Mouse (Mus musculus): ENCODE measurements around the gene Tnr.
"Not testable (repeated sequence)": the region's sequence is repeated elsewhere in the genome, so short reads cannot be mapped to it uniquely, and the experiment has no call there.

The Tnr gene

GRCm38 (mm10) chr1:159885476-159885875 lies 361.9 kb downstream of the Tnr start:
- peak; percentile 71 for DNase-seq

GRCm38 (mm10) chr1:159888611-159889010 lies 365.0 kb downstream of the Tnr start:
- DNase-seq, result peak; percentile 85

DNA sequence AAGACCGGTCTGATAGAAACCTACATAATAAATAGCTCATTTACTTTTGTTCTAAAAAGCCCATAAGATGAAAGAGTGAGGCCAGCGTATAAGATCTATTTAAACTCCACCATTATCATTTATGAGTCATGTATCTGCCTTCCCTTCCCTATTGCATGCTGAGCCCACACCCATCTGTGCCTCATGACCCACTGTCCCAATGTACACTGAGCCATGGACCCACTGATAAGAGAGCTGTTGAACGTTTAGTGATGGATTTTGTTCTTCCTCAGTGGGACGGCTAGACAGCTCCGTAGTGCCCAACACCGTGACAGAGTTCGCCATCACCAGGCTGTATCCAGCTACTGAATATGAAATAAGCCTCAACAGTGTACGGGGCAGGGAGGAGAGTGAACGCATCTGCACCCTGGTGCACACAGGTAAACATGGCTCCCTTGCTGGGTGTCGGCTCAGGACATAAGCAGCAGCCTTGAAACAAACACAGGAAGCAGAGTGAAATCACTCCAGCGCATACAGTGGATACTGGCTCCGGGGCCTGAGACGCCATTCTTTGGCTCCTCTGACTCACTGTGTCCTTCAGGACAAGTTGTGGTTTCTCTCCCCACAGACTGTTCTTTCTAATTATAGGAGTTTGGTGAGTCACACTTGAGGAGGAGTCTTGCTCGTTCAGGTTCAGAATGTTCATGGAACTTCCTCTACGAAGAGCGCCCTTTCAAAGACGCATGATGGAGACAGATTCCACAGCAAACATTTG lies 365.6 kb downstream of the Tnr start:
- DNase-seq, result peak; percentile 96

- peak; percentile 95 for DNase-seq
Observed at GRCm38 (mm10) chr1:159890524-159890923, 367.0 kb downstream of the Tnr start.

- peak; percentile 64 for DNase-seq
Observed at GRCm38 (mm10) chr1:159895094-159895493, 371.5 kb downstream of the Tnr start.

DNA sequence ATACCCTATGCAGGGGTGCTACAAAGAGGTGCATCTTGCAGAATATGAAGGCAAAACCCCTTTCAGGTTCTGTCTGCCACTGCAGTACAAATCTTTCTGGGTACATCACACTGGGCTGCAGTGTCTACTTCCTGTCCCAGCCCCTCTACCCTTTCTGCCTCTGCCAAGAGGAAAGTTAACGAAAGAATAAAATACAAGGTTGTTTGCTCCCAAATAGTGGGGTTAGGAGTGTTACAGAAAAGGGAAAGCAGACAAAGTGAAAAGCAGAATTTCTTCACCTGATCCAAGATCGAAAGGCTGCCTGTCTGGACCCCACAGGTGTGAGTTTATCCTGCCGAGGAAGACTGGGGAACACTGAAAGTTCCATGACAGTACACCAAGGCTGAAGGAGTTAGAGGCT lies 376.4 kb downstream of the Tnr start:
- peak; percentile 57 for DNase-seq

GRCm38 (mm10) chr1:159900639-159901038 lies 377.1 kb downstream of the Tnr start:
- no peak for DNase-seq

- DNase-seq, result peak; percentile 45
Observed at GRCm38 (mm10) chr1:159901366-159902119, 378.0 kb downstream of the Tnr start.

- DNase-seq, result peak; percentile 58
Observed at GRCm38 (mm10) chr1:159902120-159902497, 378.5 kb downstream of the Tnr start.

GRCm38 (mm10) chr1:159911006-159911405 lies 387.4 kb downstream of the Tnr start:
- DNase-seq, result peak; percentile 85

DNA sequence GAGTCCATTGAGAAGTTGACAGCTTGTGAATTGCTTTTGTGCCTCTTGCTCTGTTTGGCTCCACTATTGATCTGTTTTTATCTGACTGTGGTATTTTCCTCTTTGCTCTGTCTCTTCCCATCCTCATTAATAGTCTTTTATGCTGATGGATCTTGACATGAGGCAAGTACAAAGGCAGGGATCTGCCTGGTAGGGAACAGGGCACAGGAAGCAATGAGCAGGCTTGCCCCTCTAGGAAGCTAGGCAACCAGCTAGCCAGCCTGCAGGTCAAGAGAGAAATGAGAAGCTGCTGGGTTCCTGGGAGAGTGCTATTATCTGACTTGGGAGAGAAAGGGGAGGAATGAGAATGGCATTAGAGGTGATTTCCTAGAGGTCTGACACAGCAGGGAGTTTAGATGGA lies 391.2 kb downstream of the Tnr start:
- DNase-seq, result peak; percentile 2

DNA sequence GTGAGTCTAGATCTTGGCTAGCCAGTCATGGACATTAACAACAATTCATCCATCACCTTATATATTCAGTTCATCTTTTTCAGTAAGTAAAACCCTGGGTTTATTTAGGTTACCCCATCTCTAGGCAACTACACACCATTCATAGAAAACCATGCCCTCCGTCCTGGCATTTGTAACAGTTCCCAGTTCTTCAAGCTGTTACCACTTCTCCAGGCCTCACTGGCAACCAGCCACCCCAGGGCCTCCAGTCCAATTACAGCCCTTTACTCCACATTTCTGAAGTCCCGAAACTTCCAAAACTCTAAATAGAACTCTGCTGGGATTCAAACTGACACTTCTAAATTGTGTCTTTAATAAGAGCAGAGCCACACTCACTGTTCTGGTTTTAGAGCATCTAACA lies 397.0 kb downstream of the Tnr start:
- peak; percentile 79 for DNase-seq

- DNase-seq, result peak; percentile 98
Observed at GRCm38 (mm10) chr1:159923010-159923409, 399.4 kb downstream of the Tnr start.

GRCm38 (mm10) chr1:159924105-159924504 lies 400.5 kb downstream of the Tnr start:
- no peak for DNase-seq

DNA sequence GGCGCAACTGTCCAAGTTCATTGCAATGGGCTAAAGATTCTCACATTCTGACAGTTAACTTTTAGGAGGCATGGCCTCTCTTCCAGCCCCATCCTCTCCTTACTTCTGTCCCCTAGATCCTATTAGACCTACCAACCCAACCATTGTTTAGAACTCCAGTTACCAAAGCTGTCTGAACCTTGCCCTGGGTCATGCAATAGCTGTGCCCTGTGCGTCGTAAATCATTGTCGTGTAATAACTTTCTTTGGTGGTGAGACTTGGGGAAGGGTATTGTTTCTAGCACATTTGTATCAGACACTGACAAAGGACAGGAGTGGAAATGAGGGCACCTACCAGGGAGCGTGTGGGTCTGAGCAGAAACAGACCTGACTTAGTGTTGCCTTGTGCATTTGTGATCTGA lies 401.1 kb downstream of the Tnr start:
- DNase-seq, result no peak

DNA sequence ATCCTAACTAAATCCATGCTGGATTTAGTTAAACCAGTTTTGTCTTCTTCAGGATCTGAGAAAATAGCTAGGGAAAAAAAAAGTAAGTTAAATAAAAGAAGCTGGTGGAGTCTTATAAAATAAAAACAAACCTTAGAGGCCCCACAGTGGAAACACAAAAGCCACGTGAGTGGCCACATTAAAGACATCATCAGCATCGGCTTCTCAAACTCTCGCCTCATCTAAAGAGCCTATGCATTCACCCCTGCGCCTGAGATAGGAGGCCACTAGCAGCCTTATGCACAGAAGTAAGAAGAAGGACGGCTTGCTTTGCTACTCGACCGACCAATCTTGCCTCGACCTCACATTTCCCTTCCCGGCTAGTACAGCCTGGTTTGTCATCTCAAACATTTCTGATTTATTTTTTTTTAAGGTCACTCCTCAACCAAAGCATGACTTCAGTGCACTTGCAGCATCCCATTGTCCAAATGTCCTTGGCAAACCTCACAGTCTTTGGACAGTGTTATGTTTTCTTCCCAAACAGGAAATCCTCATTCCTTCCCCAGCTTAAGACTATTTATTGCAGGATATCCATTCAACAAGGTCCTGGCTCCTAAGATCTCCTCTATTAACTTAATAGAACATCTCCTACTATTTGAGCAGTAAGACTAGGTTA lies 405.2 kb downstream of the Tnr start:
- DNase-seq, result peak; percentile 96

DNA sequence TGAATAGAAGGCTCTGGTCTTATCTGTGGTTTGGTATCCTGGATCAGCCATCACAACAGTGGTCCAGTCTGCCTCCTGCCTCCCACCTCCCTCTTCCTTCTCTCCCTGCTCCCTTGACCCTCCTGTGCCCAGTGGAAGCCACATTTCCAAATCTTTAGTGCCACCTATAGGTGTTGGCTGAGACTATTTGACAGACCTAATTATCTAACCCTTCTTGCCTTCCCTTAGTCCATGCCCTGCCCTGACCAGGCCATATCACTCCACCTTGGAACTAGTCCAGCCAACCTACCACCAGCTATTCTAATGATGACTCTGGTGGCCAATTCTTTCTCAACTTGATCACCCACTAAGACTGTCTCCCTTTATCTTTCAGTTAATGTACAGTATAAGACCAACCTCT lies 408.5 kb downstream of the Tnr start:
- DNase-seq, result no peak

- DNase-seq, result no peak
Observed at GRCm38 (mm10) chr1:159932598-159932997, 409.0 kb downstream of the Tnr start.

DNA sequence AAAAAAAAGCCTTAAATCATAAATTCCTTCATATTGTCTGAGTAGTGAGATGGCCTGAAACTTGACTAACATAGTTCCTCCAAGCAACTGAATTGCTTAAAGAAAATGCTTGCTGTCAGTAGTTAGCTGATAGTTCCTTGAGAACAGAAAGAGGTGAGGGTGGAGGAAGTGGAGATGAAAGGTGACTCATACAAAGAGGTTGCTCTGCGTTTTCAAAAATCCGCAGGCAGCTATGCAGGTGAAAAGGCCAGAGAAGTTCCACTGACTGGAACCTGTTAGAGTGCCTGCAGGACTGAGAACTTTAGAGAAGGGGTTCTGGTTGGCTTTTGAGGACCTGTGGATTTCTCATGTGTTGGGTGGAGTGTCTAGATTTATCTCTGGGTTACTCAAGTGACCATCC lies 414.9 kb downstream of the Tnr start:
- DNase-seq, result no peak

DNA sequence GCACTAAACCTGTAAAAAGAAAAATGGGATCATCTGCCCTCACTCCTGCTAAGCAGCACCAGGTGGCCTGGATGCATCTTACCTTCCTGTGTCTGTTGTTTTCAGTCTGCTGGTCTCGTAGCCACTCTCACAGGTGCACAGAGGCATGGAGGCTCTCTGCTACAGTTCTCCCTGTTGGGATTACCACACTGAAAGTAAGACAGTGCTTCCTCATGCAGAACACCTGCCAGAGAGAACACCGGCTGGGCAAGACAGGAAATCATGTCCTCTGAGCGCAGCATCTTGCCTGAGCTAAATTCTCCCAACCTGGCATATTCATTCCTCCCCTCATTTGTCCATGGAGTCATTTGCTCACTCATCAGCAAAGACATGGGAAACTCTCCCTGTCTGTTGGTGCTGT lies 415.8 kb downstream of the Tnr start:
- DNase-seq, result no peak

DNA sequence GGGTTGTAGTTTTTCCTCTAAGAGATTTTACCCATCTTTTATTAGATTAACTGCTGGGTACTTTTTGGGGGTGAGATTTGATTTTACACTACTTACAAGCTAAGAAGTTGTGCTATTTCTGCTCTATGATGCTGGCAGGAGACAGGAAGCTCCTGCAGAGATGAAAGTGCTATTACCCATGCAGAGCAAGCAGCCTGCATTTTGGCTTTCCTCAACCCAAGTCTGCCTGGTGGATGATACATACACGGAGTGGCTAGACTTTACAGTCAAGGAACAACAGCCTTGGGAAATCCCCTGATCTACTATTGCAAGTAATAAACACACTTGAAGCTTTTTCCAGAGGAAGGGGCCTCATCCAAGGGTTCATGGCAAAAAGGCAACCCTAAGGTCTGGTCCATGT lies 430.0 kb downstream of the Tnr start:
- no peak for DNase-seq

DNA sequence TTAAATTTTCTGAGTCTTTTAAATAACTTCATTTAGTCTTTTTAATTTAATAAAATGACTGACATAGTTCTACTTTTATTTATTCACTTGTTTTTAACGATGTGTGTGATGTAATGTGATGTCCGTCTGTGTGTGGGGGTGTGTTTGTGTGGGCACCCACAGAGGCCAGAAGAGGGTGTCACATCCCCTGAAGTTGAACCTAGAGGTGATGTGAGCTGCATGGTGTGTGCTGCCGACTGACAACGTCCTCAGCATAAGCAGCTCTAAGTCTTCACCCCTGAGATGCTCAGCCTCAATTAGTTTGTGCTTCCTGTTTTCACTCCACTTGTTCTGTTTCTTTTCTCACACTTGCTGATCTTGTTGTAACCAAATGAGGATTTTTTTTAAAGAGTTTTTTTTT lies 439.8 kb downstream of the Tnr start:
- DNase-seq, result no peak

DNA sequence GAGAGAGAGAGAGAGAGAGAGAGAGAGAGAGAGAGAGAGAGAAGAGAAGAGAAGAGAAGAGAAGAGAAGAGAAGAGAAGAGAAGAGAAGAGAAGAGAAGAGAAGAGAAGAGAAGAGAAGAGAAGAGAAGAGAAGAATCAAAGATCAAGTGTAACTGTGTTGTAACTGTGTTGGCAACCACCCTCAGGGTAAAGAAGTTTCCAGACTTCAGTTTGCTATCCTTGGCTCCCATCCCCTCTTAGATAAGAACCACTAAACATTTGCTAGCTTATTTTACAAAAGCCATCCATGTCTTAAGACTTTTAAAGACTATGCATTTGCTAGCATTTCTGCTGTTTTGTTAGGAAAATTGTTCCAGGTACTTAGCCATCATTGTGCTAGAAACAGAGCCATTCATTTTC lies 442.7 kb downstream of the Tnr start:
- not testable (repeated sequence) for DNase-seq

GRCm38 (mm10) chr1:159968395-159968794 lies 444.8 kb downstream of the Tnr start:
- peak; percentile 91 for DNase-seq

Data from heart, adult 11 months (tissue).